Mouse (Mus musculus): Measurements from ENCODE around the gene Ccdc154. TPM values are rescaled to one million over a fixed set of nuclear protein-coding genes. Genes with fewer than 3 reads are reported as not detected.
"Not testable (repeated sequence)": the region's sequence is repeated elsewhere in the genome, so short reads cannot be mapped to it uniquely, and the experiment has no call there.

Gene Ccdc154
- total RNA-seq (2021) = under 1 TPM; 0.10 to 0.13 TPM
- long read RNA-seq, experiment 1 = 0 reads
- long read RNA-seq, experiment 2 = 0 reads

GRCm38 (mm10) chr17:25162161-25162560, at the start of gene Ccdc154:
Gene Ccdc154, plus strand, starts transcription at chr17:25162461.
- DNase-seq (ENCODE audit: low spot score in 2 of 2) = no peak

GRCm38 (mm10) chr17:25114908-25115645, 47.2 kb upstream of the Ccdc154 start:
- no peak for DNase-seq (ENCODE audit: low spot score in 2 of 2)

- peak; percentile 93 to 94 for DNase-seq (ENCODE audit: low spot score in 2 of 2)
Observed at GRCm38 (mm10) chr17:25115664-25116432, 46.4 kb upstream of the Ccdc154 start, which contains the start of gene Telo2. Gene Telo2, minus strand, starts transcription at chr17:25115967.

- peak in 1 of 2 experiments; percentile 40 for DNase-seq (ENCODE audit: low spot score in 2 of 2)
Observed at GRCm38 (mm10) chr17:25117263-25117662, 45.0 kb upstream of the Ccdc154 start.

- no peak for DNase-seq (ENCODE audit: low spot score in 2 of 2)
Observed at GRCm38 (mm10) chr17:25120406-25120805, 41.9 kb upstream of the Ccdc154 start, which contains the start of gene Ptx4. Gene Ptx4, plus strand, starts transcription at chr17:25120760.

GRCm38 (mm10) chr17:25123979-25124378, 38.3 kb upstream of the Ccdc154 start:
- no peak for DNase-seq (ENCODE audit: low spot score in 2 of 2)

GRCm38 (mm10) chr17:25125442-25126060, 36.7 kb upstream of the Ccdc154 start:
- DNase-seq (ENCODE audit: low spot score in 2 of 2) = not testable (repeated sequence)

GRCm38 (mm10) chr17:25127079-25127478, 35.2 kb upstream of the Ccdc154 start:
- DNase-seq (ENCODE audit: low spot score in 2 of 2) = peak in 1 of 2 experiments; percentile 21

- no peak for DNase-seq (ENCODE audit: low spot score in 2 of 2)
Observed at GRCm38 (mm10) chr17:25127681-25128080, 34.6 kb upstream of the Ccdc154 start.

- DNase-seq (ENCODE audit: low spot score in 2 of 2) = no peak
Observed at GRCm38 (mm10) chr17:25130060-25130459, 32.2 kb upstream of the Ccdc154 start.

- DNase-seq (ENCODE audit: low spot score in 2 of 2) = peak; percentile 91 to 94
Observed at GRCm38 (mm10) chr17:25133275-25133698, 29.0 kb upstream of the Ccdc154 start, which contains the start of gene Clcn7. Gene Clcn7, plus strand, starts transcription at chr17:25133391.

- no peak for DNase-seq (ENCODE audit: low spot score in 2 of 2)
Observed at GRCm38 (mm10) chr17:25135622-25136021, 26.6 kb upstream of the Ccdc154 start.

GRCm38 (mm10) chr17:25138803-25139202, 23.5 kb upstream of the Ccdc154 start:
- DNase-seq (ENCODE audit: low spot score in 2 of 2) = no peak

- DNase-seq (ENCODE audit: low spot score in 2 of 2) = no peak
Observed at GRCm38 (mm10) chr17:25139960-25140359, 22.3 kb upstream of the Ccdc154 start.

GRCm38 (mm10) chr17:25163387-25163786, 1.1 kb downstream of the Ccdc154 start:
- DNase-seq (ENCODE audit: low spot score in 2 of 2) = no peak

- DNase-seq (ENCODE audit: low spot score in 2 of 2) = no peak
Observed at GRCm38 (mm10) chr17:25164770-25165169, 2.5 kb downstream of the Ccdc154 start.

- DNase-seq (ENCODE audit: low spot score in 2 of 2) = no peak
Observed at GRCm38 (mm10) chr17:25165970-25166671, 3.9 kb downstream of the Ccdc154 start.

GRCm38 (mm10) chr17:25169706-25170105, 7.4 kb downstream of the Ccdc154 start:
- DNase-seq (ENCODE audit: low spot score in 2 of 2) = no peak

- DNase-seq (ENCODE audit: low spot score in 2 of 2) = no peak
Observed at GRCm38 (mm10) chr17:25172558-25172957, 10.3 kb downstream of the Ccdc154 start.

- no peak for DNase-seq (ENCODE audit: low spot score in 2 of 2)
Observed at GRCm38 (mm10) chr17:25175411-25175810, 13.2 kb downstream of the Ccdc154 start, which contains the start of gene Gm38655. Gene Gm38655, minus strand, starts transcription at chr17:25175471.

- DNase-seq (ENCODE audit: low spot score in 2 of 2) = no peak
Observed at GRCm38 (mm10) chr17:25183232-25183631, 21.0 kb downstream of the Ccdc154 start.
